Mouse (Mus musculus): ENCODE measurements around the gene A930009A15Rik.

- TF ChIP-seq CTCF (IDR thresholded peaks at IDR 0.05; ENCODE audit: control insufficient read depth, insufficient read depth, low read length) (no peak), POLR2A (IDR thresholded peaks at IDR 0.05; ENCODE audit: borderline replicate concordance, control insufficient read depth, low read depth, low read length) (no peak)
Observed at GRCm38 (mm10) chr10:115528892-115529291, 40.9 kb upstream of the A930009A15Rik start.
